Mouse (Mus musculus): Measurements from ENCODE around the gene Ltv1.

DNA sequence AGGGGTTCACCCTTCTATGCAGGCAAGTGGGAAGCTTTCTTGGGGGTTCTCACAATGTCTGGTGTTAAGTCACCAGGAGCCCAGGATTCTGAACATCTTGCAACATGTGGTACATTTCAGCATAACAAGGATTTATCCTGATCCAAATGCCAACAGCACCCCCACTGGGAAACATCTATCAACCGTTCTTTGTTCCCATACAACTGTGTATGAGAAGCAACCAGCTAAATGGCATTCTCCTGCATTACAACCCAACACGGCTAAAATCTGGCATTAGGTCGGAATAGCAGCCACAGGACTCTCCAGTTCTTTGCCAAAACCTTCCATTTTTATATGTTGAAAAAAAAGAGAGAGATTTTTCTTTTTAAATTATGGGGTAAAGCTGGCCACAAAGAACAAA, 16.5 kb upstream of the Ltv1 start:
- TF ChIP-seq CTCF (conservative IDR thresholded peaks at IDR 0.05; ENCODE audit: insufficient read depth, insufficient read length, low read depth, low read length) (no peak), POLR2A (IDR thresholded peaks at IDR 0.05; ENCODE audit: low read depth, low read length) (no peak)
